Mouse (Mus musculus): ENCODE data around the gene Dok5. TPM values are rescaled to one million over a fixed set of nuclear protein-coding genes. Genes with fewer than 3 reads are reported as not detected.

Gene Dok5
- 0.58 TPM in 1 of 2 replicates, not detected in the other for total RNA-seq (2021)
- long read RNA-seq, partial matches to known transcripts: 0 of 1 reads
- long read RNA-seq, other reads (novel, unspliced or antisense): 0 of 1 reads

DNA sequence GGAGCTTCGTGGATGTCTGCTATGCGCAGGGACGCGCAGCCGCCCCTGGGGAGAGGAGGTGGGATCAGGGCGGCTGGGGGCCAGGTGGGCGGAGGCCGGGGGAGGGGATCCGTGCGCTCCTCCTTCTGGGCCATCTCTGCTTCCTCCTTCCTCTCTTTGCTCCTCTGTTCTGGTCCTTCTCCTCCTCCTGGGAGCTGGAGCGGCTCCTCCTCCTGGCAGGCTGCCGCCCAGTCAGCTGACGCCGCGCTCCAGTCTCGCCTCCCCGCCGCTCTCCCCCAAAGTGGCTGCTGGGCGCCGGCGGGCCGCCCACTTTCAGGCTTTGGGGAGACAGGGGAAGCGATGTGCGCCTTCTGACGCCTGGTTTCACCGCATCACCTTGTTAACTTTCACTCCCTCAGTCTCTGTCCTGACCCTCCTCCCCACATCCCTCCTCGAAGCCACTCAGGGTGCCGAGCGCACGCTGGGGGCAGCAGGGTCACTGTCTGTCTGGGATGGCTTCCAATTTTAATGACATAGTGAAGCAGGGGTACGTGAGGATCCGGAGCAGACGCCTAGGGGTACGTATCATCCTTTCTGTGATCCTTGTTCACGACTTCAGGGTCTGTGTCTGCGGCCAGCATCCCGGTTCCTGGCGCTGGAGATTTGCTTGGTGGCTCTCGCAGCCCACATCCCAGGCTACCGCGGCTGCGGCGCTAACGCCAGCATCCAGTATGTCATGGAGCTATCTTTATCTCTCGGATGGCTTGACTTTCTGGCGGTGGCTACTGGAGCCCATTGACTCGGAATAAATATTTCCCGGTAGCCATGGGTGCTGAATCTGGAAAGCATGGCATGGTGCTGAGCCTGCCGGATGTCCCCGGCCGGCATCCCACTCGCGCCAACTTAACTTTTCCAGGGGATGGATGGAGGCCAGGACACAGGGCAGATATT, at the start of gene Dok5:
Dok5 (plus strand) TSS at position 176 of the 930 bp plus-strand sequence.
- DNase-seq: peak; percentile 64

DNA sequence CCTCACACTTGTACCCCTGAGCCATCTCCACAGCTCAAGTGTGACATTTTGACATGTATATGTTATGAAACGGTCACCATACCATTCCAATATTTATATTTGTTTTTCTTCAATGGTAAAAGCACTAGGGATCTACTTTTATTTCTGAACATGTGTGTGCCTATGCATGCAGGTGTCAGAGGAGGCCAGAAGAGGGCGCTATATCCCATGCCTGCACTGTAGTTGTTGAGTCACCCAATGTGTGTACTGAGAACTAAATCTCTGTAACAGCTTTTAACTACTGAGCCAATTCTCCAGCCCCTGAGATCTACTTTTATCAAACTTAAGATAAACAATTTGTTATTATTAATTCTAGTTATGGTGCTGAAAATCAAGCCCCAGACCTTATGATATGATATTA, 48.2 kb upstream of the Dok5 start:
- no peak for DNase-seq

DNA sequence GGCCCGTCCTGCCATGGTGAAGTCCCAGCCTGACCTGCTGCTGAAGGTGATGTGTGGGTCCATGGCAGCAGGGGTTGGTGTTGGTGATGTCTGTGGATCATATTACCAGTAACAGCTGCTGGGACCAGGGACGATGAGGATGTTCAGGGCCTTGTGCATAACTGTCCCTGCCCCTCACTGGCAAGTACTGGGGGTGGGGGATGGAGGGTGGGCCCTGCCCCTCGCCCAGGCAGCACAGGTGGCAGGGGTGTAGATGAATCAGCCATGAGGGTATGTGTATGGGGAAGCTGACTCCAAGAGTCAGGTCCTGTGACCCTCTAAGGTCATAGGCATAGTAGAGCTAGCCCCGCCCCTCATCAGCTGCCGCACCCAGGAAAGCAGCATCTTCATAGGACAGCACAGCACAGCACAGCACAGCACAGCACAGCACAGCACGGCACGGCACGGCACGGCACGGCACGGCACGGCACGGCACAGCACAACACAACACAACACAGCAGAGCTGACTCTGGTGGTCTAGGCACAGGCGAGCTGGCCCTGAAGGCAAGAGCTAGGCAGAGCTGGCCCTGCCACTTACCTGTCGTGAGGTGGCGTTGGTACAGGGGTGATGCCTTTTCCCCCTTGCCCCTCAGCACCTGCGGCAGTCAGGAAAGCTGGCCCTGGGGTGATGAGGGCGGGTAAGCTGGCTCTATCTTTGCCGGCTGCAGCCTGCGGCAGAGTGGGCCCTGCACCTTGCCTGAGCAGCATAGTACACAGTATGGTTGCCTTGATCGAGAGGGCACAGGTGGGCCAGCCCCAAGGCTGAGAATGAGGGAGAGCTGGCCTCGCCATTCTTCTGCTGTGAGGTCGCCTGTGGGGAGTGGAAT, 36.3 kb upstream of the Dok5 start:
- DNase-seq: no peak

DNA sequence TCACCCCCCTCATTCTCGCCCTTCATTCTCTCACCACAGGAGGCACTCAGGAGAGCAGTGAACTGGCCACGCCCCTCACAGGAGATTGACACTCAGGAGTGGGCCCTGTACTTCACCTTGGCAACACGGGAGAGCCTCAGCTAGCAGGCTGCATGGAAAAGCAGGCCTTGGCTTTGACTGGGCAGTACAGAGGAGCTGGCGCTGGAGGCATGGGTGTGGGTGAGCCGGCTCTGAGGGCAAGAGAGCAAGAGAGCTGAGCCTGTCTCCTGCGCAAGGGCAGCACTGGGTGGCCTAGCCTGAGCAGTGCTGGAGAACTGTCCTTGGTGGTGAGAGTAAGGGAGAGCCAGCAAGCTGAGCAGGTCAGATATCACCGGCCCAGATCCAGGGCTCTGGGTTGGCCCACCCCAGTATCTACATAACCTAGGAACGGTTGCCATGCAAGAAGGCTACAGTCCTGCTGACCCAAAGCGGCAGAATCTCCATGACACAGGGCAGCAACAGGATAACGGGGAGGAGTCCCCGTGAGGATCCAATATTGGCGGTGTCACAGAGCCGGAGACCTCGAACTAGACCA, 35.6 kb upstream of the Dok5 start:
- DNase-seq: no peak

DNA sequence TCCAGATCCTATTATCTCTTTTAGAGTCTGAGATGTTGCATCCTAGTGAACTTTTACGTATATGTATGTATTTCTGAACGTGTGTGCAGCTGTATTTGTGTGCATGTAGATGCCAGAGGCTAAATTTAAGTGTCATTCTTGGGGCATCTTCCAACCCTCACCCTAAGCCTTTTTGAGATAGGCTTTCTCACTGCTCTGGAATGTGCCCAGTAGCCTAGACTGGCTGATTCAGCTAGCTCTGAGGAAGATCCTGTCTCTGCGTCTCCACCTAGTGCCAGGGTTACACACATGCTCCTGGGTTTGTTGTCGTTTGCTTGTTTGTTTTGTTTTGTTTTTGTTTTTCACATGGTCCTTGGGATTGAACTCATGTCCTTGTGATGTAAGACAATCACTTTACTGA, 31.1 kb upstream of the Dok5 start:
- DNase-seq: no peak

DNA sequence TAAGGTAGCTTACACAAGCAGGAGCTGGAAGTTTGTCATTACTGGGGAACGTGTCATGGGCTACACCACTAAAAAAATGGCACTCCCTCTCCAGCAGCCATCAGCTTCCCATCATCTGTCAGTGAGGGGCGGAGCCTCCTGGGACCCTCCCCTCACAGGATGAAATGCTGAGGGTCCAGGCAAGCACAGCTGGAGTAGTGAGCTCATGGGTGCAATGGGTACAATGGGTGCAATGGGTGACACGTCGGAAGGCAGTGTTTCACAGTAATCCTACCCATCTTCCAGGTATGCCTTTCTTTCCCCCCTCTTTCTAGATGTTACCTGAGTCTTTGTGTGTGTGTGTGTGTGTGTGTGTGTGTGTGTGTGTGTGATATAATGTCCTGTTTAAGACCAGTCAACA, 25.1 kb upstream of the Dok5 start:
- no peak for DNase-seq

DNA sequence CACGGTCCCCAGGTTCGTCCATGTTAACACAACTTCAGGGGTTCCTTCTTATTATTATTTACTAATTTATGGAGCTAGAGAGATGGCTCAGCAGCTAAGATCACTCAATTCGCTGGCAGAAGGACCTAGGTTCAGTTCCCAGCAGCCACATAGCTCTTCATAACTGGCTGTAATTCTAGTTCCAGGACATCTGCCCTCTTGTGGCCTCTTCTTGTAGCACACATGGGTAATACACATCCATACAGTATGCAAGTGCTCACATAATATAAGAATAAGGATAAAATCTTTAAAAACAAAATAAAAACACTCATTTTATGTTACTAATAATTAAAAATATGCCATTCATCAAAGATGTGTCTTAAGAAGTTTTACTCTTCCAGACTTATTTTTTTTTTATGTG, 23.9 kb upstream of the Dok5 start:
- DNase-seq: no peak

DNA sequence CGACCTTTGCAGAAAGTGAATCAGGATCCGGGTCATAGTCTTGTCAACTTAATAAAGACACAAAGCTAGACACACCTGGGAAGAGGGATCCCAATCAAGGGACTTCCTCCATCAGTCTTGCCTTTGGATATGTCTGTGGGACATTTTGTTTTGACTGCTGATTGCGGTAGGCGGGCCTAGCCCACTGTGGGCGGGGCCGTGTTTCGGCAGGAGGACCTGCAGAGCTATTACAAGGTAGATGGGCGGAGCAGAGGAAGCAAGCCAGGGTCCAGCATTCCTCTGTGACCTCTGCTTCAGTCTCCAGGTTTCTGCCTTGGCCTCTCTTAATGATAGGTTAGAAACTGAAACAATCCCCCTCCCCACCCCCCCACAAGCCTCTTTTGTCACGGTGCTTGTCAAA, 22.7 kb upstream of the Dok5 start:
- DNase-seq: no peak

DNA sequence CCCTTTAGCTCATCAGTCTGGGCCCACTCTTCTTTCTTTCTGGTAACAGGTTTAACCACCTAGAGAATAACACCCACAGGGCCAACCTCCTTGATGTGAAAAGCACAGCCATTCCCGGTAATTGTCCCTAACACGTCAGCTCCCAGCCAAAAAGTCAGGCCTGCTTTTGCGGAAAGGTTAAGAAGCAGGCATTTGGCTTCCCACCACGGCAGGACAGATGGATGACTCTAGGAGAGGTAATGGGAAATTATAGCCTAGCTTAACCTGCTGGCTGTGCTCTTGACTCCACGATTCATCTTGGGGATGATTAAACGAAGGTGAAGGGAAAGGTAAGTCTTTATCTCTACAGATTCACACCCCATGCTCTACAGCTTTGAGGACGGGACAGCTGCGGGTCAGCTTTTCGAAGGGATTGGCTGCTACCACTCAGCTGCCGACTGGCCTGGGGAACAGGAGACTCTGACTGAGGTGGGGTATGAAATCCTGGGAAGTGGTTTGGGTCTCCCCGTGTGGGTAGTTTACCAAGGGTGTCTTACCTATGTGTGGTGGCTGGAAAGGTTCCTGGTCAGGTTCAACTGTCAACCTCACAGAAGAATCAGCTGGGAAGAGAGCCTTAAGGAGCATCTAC, 18.8 kb upstream of the Dok5 start:
- no peak for DNase-seq

DNA sequence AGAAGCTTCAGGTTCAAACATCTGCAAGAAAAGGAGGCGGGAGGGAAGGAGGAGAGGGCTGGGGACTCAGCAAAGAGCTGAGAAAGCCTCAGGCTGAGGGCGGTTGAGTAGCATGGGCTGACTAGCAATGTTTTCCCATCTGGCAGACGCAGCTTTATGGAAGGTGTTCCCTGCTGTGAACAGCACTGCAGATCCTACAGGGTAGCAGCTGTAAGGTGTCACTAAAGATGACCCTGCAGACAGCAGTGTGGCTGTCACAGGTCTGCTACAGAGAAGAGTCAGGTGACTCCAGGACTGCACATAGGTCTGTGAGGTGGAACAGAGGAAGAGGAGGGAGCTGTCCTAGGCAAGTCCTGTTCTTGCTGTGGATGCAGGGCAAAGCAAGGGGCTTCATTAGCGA, 11.2 kb upstream of the Dok5 start:
- DNase-seq: no peak

DNA sequence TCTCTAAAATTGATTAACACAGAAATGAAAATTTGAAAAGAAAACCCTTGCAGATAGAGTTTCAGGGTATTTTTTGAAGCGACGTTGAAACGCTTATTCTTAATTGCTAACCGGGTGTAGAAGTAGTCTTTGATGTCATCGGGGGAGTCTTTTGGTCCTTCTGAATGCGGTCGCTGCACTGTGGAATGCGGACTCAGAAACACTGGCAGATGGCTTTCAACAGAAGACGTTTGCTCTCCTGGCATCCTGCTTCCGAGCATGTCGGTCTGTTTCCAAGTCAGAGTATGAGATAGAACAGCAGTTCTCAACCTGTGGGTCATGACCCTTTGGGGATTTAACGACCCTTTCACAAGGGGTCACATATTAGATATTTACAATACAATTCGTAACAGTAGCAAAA, 7.5 kb upstream of the Dok5 start:
- no peak for DNase-seq

DNA sequence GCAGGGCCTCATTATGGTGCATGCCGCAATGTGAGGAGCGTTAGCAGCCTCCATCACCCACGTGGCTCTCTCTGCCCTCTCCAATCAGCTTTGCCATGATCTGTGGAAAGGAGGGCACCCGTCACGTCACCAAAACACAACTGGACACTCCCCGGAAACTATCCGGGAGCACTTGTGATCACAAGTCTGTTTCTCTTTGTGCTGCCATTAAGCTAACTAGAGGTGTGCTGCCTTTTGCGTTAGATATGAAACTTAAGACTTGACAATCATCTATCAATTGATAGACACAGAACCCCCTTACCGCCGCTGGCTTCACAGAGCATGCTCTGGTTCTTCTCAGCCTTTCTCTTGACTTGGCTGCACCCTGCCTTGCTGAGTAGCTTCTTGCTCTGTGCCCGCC, 6.9 kb upstream of the Dok5 start:
- DNase-seq: no peak

DNA sequence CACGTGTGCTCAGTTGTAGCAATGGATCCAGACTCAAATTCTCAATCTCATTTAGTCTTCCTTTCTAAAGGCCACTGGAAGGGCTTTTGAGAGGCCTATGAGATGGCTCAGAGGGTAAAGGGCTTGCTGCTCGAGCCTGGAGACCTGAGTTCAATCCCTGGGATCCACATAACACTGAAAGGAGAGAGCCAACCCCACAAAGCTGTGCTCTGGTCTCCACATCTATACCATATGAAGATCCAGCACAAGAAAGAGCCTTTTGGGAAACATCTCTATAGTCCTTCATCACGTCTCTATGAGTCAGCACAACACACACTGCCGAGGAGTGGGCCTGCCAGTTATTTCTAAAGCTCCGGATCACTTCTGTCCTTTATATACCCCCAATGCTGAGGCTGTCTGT, 5.8 kb upstream of the Dok5 start:
- no peak for DNase-seq

DNA sequence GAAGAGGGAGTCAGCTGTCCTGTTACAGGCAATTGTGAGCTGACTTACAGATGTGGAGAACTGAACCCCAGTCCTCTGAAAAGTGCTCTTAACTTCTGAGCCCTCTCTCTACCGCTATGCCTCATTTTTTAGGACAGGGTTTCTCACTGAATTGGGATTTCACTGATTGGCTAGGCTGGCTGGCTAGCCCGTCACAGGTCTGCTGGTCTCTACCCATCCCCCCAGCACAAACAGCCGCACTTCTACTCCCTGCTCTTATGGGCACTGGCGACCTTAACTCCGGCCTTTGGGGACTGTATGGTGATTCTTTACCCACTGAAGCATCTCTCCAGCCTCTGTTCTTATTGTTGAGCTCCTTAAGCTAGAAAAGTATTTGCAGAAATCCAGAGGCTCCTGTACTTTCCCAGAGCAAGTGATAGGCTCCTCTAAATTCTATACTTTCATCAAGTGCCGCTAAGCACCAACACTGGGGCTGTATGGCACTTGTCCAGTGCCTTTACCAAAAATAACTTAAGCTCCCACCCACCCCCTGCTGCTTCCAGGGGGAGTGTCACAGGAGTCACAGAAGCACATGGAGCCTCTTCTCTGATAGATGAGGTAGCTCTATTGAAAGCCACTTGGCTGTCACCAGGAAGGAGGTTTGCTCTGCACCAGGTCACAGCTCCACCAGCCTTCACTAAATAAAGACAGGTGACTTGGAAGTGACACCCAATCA, 4.5 kb upstream of the Dok5 start:
- DNase-seq: no peak

DNA sequence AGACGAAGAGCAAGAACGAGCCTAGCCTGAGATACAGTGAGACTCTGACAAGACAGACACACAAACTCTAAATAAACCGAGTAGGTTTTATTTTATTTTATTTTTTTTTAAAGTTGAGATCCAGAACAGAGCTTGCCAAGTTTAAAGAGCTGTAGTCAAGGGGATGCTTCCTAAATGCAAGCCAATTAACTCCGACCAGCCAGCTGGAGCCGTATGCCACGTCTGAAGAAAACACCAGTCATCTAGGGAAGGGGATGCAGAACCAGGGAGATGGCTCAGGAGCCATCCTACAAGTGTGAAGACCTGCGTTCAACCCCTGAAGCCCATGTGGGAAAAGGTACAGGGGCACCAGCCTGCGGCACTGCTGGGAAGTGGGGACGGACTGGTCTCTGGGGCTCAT, 2.7 kb upstream of the Dok5 start:
- no peak for DNase-seq

DNA sequence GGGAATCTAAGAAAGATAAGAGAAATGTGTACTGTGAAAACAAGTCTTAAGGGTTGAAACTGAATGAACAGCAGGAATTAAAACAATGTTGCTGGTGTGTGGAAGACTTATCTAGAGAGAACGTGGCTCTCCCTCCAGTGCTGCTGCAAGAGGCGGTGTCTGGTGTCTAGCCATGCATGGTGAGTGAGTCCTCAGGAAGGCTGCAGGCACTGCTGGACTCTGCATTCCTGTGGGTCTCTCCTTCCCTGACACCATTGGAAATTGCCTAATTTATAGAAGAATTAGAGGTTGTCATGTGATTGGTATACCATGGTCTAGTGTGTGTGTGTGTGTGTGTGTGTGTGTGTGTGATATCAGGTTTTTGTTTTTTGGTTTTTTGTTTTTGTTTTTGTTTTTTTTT, 1.9 kb upstream of the Dok5 start:
- DNase-seq: no peak

DNA sequence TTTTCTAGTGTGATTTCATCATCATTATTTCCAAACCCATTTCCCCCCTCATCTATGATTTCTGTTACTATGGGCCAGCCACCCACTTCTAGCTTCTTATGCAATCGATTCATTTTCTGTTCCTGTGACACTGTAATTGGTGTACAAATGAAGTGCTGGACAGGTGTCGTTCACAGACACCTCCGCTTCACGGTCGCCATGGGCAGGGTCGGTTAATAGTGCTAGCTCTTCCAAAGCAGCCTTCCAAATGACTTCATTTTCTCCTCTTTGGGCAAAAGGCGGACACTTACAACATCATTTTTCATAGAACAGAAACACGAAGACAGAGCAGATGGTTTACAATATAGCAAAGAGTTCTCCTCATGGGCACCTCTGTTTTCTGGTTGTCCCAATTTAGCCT, 1.5 kb upstream of the Dok5 start:
- DNase-seq: no peak

DNA sequence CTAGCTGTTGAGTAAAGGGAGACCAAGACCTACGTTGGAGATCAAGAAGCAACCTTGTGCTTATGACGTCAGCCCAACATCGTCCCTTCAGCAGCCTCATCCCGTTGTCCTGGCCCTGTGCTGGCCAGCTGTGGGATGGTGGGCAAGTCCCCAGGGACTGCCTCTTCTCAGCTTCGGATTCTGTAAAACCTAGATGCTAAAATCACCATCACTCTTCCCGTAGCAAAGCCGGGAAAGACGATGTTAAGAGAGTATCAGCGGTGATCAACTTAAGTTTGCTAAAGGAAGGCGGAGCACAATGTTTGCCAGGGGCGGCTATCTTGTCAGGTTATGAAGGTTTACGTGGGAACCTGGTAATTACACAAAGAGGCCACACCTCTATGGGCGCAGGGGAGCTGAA, 826 bp upstream of the Dok5 start:
- no peak for DNase-seq

DNA sequence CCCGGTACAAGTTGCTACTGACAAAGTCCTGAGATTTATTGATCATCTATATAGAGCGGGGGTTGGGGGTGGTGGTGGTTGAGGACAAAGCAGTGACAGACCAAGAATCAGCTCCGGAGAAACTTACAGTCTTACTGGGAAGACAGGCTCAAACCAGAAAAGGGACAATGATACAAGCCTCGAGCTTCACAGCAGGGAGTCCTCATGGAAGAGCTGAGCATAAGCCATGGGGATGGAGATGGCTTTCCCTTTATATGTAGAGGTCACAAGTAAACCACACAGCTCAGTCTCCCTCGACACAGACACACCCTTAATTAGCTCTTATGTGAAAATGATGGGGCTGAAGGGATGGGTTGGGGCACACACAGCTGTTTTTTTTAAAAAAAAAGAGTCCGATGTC, 402 bp upstream of the Dok5 start:
- no peak for DNase-seq

DNA sequence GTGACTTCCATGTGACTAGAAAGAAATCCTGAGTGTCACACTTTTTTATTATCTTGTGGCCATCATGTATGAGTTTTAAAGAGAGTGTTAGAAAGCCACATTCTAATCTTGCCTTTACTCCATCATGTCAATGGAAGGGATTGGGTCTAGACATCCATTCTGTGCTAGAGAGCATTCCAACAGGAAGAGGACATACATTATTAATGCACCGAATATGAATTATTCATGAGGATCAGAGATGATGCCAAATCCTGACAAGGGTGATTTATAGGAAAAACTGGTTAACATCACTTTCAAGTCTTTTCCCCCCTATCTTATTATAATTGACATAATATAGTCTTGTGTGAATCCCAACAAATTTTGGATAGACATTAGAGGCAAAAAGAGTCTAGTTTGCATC, 2.1 kb downstream of the Dok5 start:
- no peak for DNase-seq

DNA sequence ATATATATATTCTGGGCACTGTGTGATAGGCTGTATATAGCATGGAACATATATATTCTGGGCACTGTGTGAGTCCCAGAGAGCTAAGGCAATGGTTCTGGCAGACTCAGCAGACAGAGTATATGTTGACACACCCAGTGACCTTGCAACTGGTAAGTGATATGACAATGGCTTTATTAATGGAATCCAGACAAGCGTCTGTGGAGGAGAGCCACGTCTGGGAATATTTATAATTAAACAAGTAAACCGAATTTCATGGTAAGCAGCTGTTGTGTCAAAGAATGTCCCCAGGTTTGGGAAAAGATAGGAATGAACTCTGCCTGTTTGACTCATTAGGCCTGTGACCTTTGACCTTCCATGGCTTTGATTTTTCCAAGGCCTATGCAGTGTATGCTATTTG, 2.8 kb downstream of the Dok5 start:
- DNase-seq: no peak

DNA sequence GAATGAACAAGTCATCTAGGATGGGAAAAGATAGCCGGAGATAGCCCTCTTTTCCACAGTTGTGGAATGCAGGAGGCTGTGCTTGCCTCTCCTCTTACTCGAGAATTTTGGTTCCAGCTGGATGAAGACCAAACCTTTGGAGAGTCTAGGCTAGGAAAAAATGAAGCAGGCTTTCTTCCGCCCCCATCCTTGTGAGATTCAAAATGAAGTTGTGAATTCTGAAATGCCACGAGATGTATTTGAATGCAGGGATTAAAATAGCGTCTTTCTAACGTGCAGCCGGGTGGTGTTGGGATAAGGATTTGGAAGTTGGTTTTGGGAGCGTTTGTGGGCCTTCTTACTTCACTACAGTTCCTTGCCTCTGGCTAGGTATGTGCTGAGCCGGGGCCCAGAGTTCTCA, 6.8 kb downstream of the Dok5 start:
- no peak for DNase-seq
